In the genomic region with DNA sequence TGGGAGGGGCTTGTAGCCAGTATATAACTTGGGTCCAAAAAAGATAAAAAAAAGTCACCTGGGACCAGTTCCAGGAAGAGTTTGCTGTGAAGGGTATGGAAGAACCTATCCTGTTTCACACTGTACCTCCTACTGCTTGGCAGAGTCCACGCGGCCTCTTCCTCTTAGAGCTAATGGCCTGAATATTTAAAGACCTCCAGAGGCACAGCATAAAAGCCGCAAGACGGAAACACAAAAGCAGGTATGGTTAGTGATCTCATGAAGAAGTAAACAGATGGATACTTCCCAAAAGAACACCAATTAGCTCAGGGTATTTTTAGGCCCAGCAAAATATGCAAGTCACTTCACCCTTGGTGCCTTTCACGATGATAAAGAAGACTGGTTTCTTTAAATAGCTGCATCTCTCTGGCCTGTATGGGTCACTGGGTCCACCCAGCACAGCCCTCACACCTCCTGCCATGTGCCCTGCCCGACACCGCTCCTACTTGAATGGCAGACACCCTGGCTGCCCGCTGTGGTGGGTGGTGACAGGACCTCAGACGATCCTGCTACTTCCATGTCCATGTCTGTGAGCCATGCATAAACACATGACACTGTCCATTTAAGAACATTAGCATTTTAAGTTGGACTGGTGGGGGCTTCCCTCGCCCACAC, we compare ENCODE assay signal across 12 mouse cellular contexts. TPM values are rescaled to one million over a fixed set of nuclear protein-coding genes. Genes with fewer than 3 reads are reported as not detected.
A peak's percentile ranks its signal among the peaks of the same experiment; 100 is the strongest.
DNase-seq lines count a peak whose midpoint lies in the region; ATAC-seq and TF ChIP-seq lines count a peak whose summit lies in the region.
"Had no signal": no experiment of that assay in that cellular context is flagged by ENCODE, and none has a peak within 500 bp of the region (broad histone marks: within the 10 kb centered on the region; RNA-seq: fewer than 3 reads in every experiment).

No protein-coding gene starts in this region.

- no peak overlapping the region for H3K9ac ChIP-seq in lung, postnatal 0 days (replicated peaks; ENCODE audit: low read depth)
- 0 out of 2 replicates have a peak overlapping the region, but pooled peaks have one; percentile 29 for H3K9ac ChIP-seq in heart, embryonic 12.5 days
- H3K9ac ChIP-seq in neural tube, embryonic 15.5 days (replicated peaks): no peak overlapping the region
- H3K9ac ChIP-seq: liver, embryonic 15.5 days had no signal

- no peak for TF ChIP-seq EP300 in lung, postnatal 0 days (IDR thresholded peaks at IDR 0.05)

- no peaks in the 10 kb centered on the region for H3K9me3 ChIP-seq in lung, postnatal 0 days (ENCODE audit: low read length)
- no peaks in the 10 kb centered on the region for H3K9me3 ChIP-seq in heart, embryonic 12.5 days (replicated peaks)
- H3K9me3 ChIP-seq in neural tube, embryonic 15.5 days (replicated peaks): no peaks in the 10 kb centered on the region
- H3K9me3 ChIP-seq: liver, embryonic 15.5 days had no signal

- no peak overlapping the region for H3K4me2 ChIP-seq in lung, postnatal 0 days (replicated peaks; ENCODE audit: low read depth, low read length)
- 0 out of 2 replicates have a peak overlapping the region, but pooled peaks have one; percentile 13 for H3K4me2 ChIP-seq in heart, embryonic 12.5 days
- H3K4me2 ChIP-seq in neural tube, embryonic 15.5 days: no peak overlapping the region
- H3K4me2 ChIP-seq: liver, embryonic 15.5 days had no signal

- TF ChIP-seq CTCF in lung, postnatal 0 days (IDR thresholded peaks at IDR 0.05): no peak

- H3K36me3 ChIP-seq in lung, postnatal 0 days (ENCODE audit: insufficient read depth, low read length): no peaks in the 10 kb centered on the region
- no peaks in the 10 kb centered on the region for H3K36me3 ChIP-seq in heart, embryonic 12.5 days
- peaks cover 42% of the 10 kb centered on the region for H3K36me3 ChIP-seq in neural tube, embryonic 15.5 days

- intact Hi-C loops in left cerebral cortex, postnatal 36 days (cut with DNase I): no loop called here

- H3K27ac ChIP-seq in lung, postnatal 0 days (ENCODE audit: low read length): peak overlapping the region; percentile 90
- peak overlapping the region; percentile 95 for H3K27ac ChIP-seq in heart, embryonic 12.5 days (ENCODE audit: poor library complexity, severe bottlenecking)
- H3K27ac ChIP-seq in neural tube, embryonic 15.5 days (replicated peaks): no peak overlapping the region; the same call in 1 of the 2 replicates
- H3K27ac ChIP-seq: liver, embryonic 15.5 days had no signal

- WGBS in lung, postnatal 0 days: 67% methylated on average over 10 of the region's 10 CpGs
- WGBS in heart, embryonic 12.5 days: 48% methylated on average over 10 of the region's 10 CpGs
- 69% methylated on average over 10 of the region's 10 CpGs for WGBS in neural tube, embryonic 15.5 days

- DNase-seq in heart, adult 18-20 months: peak; percentile 63 to 84
- DNase-seq in heart, adult 8-10 months (ENCODE audit: low spot score): no peak
- no peak for DNase-seq in lung, postnatal 0 days (ENCODE audit: low spot score)
- no peak for DNase-seq in lung, postnatal 25 days (ENCODE audit: low spot score)
- DNase-seq in left cerebral cortex, postnatal 36 days (ENCODE audit: low spot score in 2 of 2): no peak
- no peak for DNase-seq in thymus, postnatal 4 days
- DNase-seq: cerebellum, adult 9-11 months; gastrocnemius, postnatal 10 days had no signal

- H3K4me3 ChIP-seq in lung, postnatal 0 days (ENCODE audit: low read depth, low read length): no peak overlapping the region
- H3K4me3 ChIP-seq in heart, embryonic 12.5 days: no peak overlapping the region
- no peak overlapping the region for H3K4me3 ChIP-seq in neural tube, embryonic 15.5 days (replicated peaks)
- H3K4me3 ChIP-seq: liver, embryonic 15.5 days had no signal

- peaks cover 7% of the 10 kb centered on the region; the same call in 1 of the 2 replicates for H3K4me1 ChIP-seq in lung, postnatal 0 days (ENCODE audit: insufficient read depth, low read depth, low read length)
- H3K4me1 ChIP-seq in heart, embryonic 12.5 days (replicated peaks): peaks cover 72% of the 10 kb centered on the region
- peaks cover 20% of the 10 kb centered on the region for H3K4me1 ChIP-seq in neural tube, embryonic 15.5 days
- H3K4me1 ChIP-seq: liver, embryonic 15.5 days had no signal

- ATAC-seq in lung, postnatal 0 days: no peak
- peak; percentile 79 for ATAC-seq in heart, embryonic 12.5 days (ENCODE audit: insufficient number of reproducible peaks, low FRiP score)
- 0 out of 2 replicates have a peak, but pooled peaks have one; percentile 23 for ATAC-seq in neural tube, embryonic 15.5 days (ENCODE audit: low FRiP score)
- ATAC-seq: intestine, postnatal 0 days had no signal

- no peaks in the 10 kb centered on the region for H3K27me3 ChIP-seq in lung, postnatal 0 days (replicated peaks; ENCODE audit: insufficient read depth, low read length)
- no peaks in the 10 kb centered on the region for H3K27me3 ChIP-seq in heart, embryonic 12.5 days (replicated peaks)
- H3K27me3 ChIP-seq in neural tube, embryonic 15.5 days (replicated peaks): no peaks in the 10 kb centered on the region
- H3K27me3 ChIP-seq: liver, embryonic 15.5 days had no signal

RNA-seq across cellular contexts. Expression of a gene that starts 13.9 kb away (rescaled TPM):
- 100 to 1,000 TPM; 507 to 527 TPM for total RNA-seq in heart, adult 18-20 months (2021)
- 100 to 1,000 TPM; 547 to 617 (median 604) TPM for total RNA-seq in heart, adult 8-10 months (2022)
- 43.5 and 56.6 TPM in 2 replicates for polyA plus RNA-seq in lung, postnatal 0 days (2015; fragmentation: Nextera tagmentation; extraction: Ambion mirVana)
- polyA plus RNA-seq in heart, embryonic 12.5 days (2016; fragmentation: Nextera tagmentation; extraction: Ambion mirVana): 212 and 213 TPM in 2 replicates
- 153 and 158 TPM in 2 replicates for polyA plus RNA-seq in neural tube, embryonic 15.5 days (2015; fragmentation: Nextera tagmentation; extraction: Ambion mirVana)
- total RNA-seq in left cerebral cortex, postnatal 36 days (2021): 100 to 1,000 TPM; 116 to 126 TPM

RNA-seq across cellular contexts. Expression of a gene that starts 23.8 kb away (rescaled TPM):
- 10 to 100 TPM; 17.6 to 17.8 TPM for total RNA-seq in heart, adult 18-20 months (2021)
- total RNA-seq in heart, adult 8-10 months (2022): 10 to 100 TPM; 15.1 to 19.9 (median 17.4) TPM
- 10.1 and 11.2 TPM in 2 replicates for polyA plus RNA-seq in lung, postnatal 0 days (2015; fragmentation: Nextera tagmentation; extraction: Ambion mirVana)
- polyA plus RNA-seq in heart, embryonic 12.5 days (2016; fragmentation: Nextera tagmentation; extraction: Ambion mirVana): 21.1 and 21.2 TPM in 2 replicates
- 72.6 and 78.2 TPM in 2 replicates for polyA plus RNA-seq in neural tube, embryonic 15.5 days (2015; fragmentation: Nextera tagmentation; extraction: Ambion mirVana)
- 10 to 100 TPM; 43.7 to 49.4 TPM for total RNA-seq in left cerebral cortex, postnatal 36 days (2021)

Comparison
In these comparisons a context has a peak if more than half of its experiments do, and no peak if none do; other contexts are left out.
1. DNase-seq: peak in heart, adult 18-20 months (2 of 2); none in heart, adult 8-10 months (single experiment), lung, postnatal 0 days (single experiment), lung, postnatal 25 days (single experiment), left cerebral cortex, postnatal 36 days (0 of 2) and thymus, postnatal 4 days (single experiment).